Mouse (Mus musculus) CH12.LX (cell line): Measurements from ENCODE around the gene Adamtsl3. TPM values are rescaled to one million over a fixed set of nuclear protein-coding genes. Genes with fewer than 3 reads are reported as not detected.

ENCODE experiments used
- DNase-seq: peaks from one replicate; pipeline ENCODE4 v3.0.0-alpha.2; 2013; ENCODE audit errors: extremely low read depth
- H3K27ac ChIP-seq: 2 replicates; pipeline ENCODE4 v1.5.1; 2012; ENCODE audit warnings: low read depth, mild to moderate bottlenecking, control low read depth, moderate library complexity; ENCODE audit not compliant: insufficient read depth
- H3K27me3 ChIP-seq: replicated peaks from 2 replicates; pipeline ENCODE3; 2012; ENCODE audit warnings: inconsistent platforms
- H3K36me3 ChIP-seq, 2 experiments: replicated peaks in 1 of 2; 2 replicates each; pipeline versions ENCODE3 to v1.6.1; 2012; ENCODE audit warnings: inconsistent platforms in 1 of 2, low read length in 1 of 2, mild to moderate bottlenecking in 1 of 2, mixed read lengths in 1 of 2, moderate library complexity in 1 of 2; ENCODE audit not compliant: control insufficient read depth in 1 of 2, insufficient read depth in 1 of 2
- H3K4me1 ChIP-seq, 2 experiments: 2 replicates each; pipeline ENCODE4 v1.6.1; 2012; ENCODE audit warnings: inconsistent platforms in 1 of 2, moderate library complexity in 1 of 2; ENCODE audit not compliant: insufficient read depth in 2 of 2, control insufficient read depth in 1 of 2
- H3K4me2 ChIP-seq: 2 replicates; pipeline ENCODE4 v1.6.1; 2012; ENCODE audit warnings: low read depth, mild to moderate bottlenecking, control low read depth; ENCODE audit not compliant: poor library complexity, insufficient read depth, severe bottlenecking
- H3K4me3 ChIP-seq, 3 experiments: fragments of 150-350 bp in 1 of 3; sonication (generic) in 1 of 3; replicated peaks in 1 of 3; 2 replicates each; pipeline versions ENCODE3 to v1.5.1; 2011 to 2012; ENCODE audit warnings: low read depth in 2 of 3, low read length in 2 of 3, mild to moderate bottlenecking in 2 of 3, moderate library complexity in 2 of 3, control low read depth in 1 of 3, improper control_type of control experiment in 1 of 3, inconsistent platforms in 1 of 3, mixed read lengths in 1 of 3; ENCODE audit not compliant: poor library complexity in 1 of 3
- H3K79me2 ChIP-seq: replicated peaks from 2 replicates; pipeline ENCODE4 v1.6.1; 2012; ENCODE audit warnings: mild to moderate bottlenecking, moderate library complexity; ENCODE audit not compliant: control insufficient read depth, poor library complexity, insufficient read depth, severe bottlenecking; ENCODE audit errors: extremely low read depth
- H3K9ac ChIP-seq: 2 replicates; pipeline ENCODE4 v1.6.1; 2012; ENCODE audit warnings: low read depth, mild to moderate bottlenecking, control low read depth, moderate library complexity; ENCODE audit not compliant: insufficient read depth
- H3K9me3 ChIP-seq: replicated peaks from 2 replicates; pipeline ENCODE3; 2012; ENCODE audit warnings: low read length, inconsistent platforms, mixed read lengths
- CHD2 ChIP-seq: IDR thresholded peaks from 2 replicates; pipeline ENCODE4 v1.6.1; 2011; ENCODE audit warnings: low read length, improper control_type of control experiment
- E2F4 ChIP-seq: IDR thresholded peaks from 2 replicates; pipeline ENCODE4 v1.6.1; 2011; ENCODE audit warnings: low read depth, low read length, improper control_type of control experiment; ENCODE audit not compliant: insufficient replicate concordance
- ELF1 ChIP-seq: IDR thresholded peaks from 2 replicates; pipeline ENCODE4 v1.6.1; 2014; ENCODE audit warnings: low read depth, mild to moderate bottlenecking, inconsistent platforms, low read length, improper control_type of control experiment
- ETS1 ChIP-seq: conservative IDR thresholded peaks from 2 replicates; pipeline ENCODE4 v1.6.1; 2012; ENCODE audit warnings: low read depth, mild to moderate bottlenecking, inconsistent platforms, low read length, improper control_type of control experiment, moderate library complexity
- GABPA ChIP-seq: IDR thresholded peaks from 2 replicates; pipeline ENCODE4 v1.6.1; 2012; ENCODE audit warnings: low read depth, low read length, improper control_type of control experiment, inconsistent platforms; ENCODE audit not compliant: insufficient replicate concordance
- HCFC1 ChIP-seq: IDR thresholded peaks from 2 replicates; pipeline ENCODE4 v1.6.1; 2012; ENCODE audit warnings: low read depth, mild to moderate bottlenecking, inconsistent platforms, low read length, improper control_type of control experiment
- JUN ChIP-seq: IDR thresholded peaks from 2 replicates; pipeline ENCODE4 v1.6.1; 2011; ENCODE audit warnings: low read depth, mild to moderate bottlenecking, low read length, improper control_type of control experiment, moderate library complexity; ENCODE audit not compliant: insufficient read depth
- MAFK ChIP-seq: IDR thresholded peaks from 2 replicates; pipeline ENCODE4 v1.6.1; 2011; ENCODE audit warnings: low read length, improper control_type of control experiment; ENCODE audit not compliant: insufficient replicate concordance
- MAX ChIP-seq: IDR thresholded peaks from 2 replicates; pipeline ENCODE4 v1.6.1; 2011; ENCODE audit warnings: low read length, improper control_type of control experiment
- MEF2A ChIP-seq: IDR thresholded peaks from 2 replicates; pipeline ENCODE4 v1.6.1; 2014; ENCODE audit warnings: low read depth, mild to moderate bottlenecking, inconsistent platforms, low read length, improper control_type of control experiment, borderline replicate concordance
- MXI1 ChIP-seq: IDR thresholded peaks from 2 replicates; pipeline ENCODE4 v1.6.1; 2011; ENCODE audit warnings: mild to moderate bottlenecking, low read depth, low read length, improper control_type of control experiment
- NELFE ChIP-seq: IDR thresholded peaks from 2 replicates; pipeline ENCODE4 v1.6.1; 2011; ENCODE audit warnings: low read depth, low read length, improper control_type of control experiment
- PAX5 ChIP-seq: IDR thresholded peaks from 2 replicates; pipeline ENCODE4 v1.6.1; 2012; ENCODE audit warnings: low read length, inconsistent platforms, mixed read lengths
- RCOR1 ChIP-seq: conservative IDR thresholded peaks from 2 replicates; pipeline ENCODE4 v1.6.1; 2012; ENCODE audit warnings: low read depth, mild to moderate bottlenecking, inconsistent platforms, low read length, improper control_type of control experiment
- SMC3 ChIP-seq: IDR thresholded peaks from 2 replicates; pipeline ENCODE4 v1.6.1; 2011; ENCODE audit warnings: low read depth, low read length, improper control_type of control experiment
- UBTF ChIP-seq: IDR thresholded peaks from 2 replicates; pipeline ENCODE4 v1.6.1; 2012; ENCODE audit warnings: low read depth, mild to moderate bottlenecking, inconsistent platforms, low read length, improper control_type of control experiment, moderate library complexity
- USF2 ChIP-seq: conservative IDR thresholded peaks from 2 replicates; pipeline ENCODE4 v1.6.1; 2011; ENCODE audit warnings: low read depth, low read length, improper control_type of control experiment
- ZKSCAN1 ChIP-seq: IDR thresholded peaks from 2 replicates; pipeline ENCODE4 v1.6.1; 2012; ENCODE audit warnings: low read depth, inconsistent platforms, low read length, improper control_type of control experiment, borderline replicate concordance
- ZMIZ1 ChIP-seq: IDR thresholded peaks from 2 replicates; pipeline ENCODE4 v1.6.1; 2012; ENCODE audit warnings: low read depth, mild to moderate bottlenecking, inconsistent platforms, low read length, improper control_type of control experiment
- dilution Hi-C: fragments of 300-500 bp; cut with MboI; formaldehyde crosslinking; loops from 2 replicates; pipeline ENCODE4 v1.14.3; 2020; ENCODE audit warnings: low sequenced_read_pairs; ENCODE audit not compliant: extremely low pct_unique_long_range_greater_than_20kb, extremely low pct_ligation_motif_present
- in situ Hi-C: fragments of 300-500 bp; cut with MboI; formaldehyde crosslinking; loops from 3 replicates; pipeline ENCODE4 v1.14.3; 2019; ENCODE audit warnings: low sequenced_read_pairs, low pct_ligation_motif_present, low pct_unique_long_range_greater_than_20kb, mixed read lengths
- polyA plus RNA-seq: library from polyadenylated mRNA; unstranded; fragments of >175 nt; gene quantifications from 2 replicates; pipeline ENCODE4 v1.2.1, GENCODE M21; 2012; ENCODE audit warnings: low read depth; ENCODE audit not compliant: insufficient read length
- total RNA-seq, 2 experiments: library from RNA; depleted of rRNA; stranded (reverse); fragments of 300-350 nt in 1 of 2; fragments of >200 nt in 1 of 2; gene quantifications; 2 replicates each; pipeline ENCODE4 v1.2.3; 2012 to 2014

The Adamtsl3 gene
- total and polyA plus RNA-seq, 3 experiments, result not detected

DNA sequence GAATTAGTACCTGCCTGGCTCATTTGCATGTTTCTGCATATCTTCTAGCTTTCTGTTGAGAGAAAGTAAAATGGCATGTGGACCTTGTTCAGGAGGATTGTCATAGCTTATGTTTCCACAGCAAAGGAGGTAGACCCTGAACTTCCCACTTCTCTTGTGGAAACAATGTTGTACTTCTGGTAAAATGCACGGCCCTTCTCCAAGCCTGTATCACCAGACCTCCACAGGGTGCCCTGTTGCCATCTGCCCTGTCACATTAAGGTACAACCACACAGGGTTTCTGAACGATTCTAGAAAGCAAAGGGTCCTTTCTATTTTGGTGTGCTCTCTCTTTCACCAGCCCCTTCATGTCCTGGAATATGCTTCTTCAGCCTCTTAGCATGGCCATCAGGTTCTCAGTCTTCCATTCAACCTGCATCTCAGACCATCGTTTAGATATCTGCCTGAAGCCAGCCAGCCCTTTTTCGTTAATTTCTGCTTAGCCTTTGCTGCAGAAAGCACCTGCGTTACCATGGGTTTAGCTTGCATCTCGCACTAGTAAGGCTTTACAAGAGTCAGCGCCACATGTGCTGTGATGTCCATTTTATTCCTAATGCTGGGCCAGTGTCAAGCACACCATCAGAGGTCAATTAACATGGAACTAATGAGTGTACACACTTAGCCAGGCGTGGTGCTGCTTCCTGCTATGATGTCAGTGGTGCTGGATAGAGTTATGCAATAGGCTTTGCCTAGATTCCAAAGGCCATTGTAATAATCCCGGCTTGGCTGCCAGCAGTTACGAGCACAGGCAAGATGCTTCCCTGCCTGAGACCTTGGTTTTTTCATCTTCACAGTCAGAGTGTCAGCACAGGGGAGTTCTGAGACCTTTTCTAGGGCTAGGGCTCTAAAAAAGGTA lies 143.6 kb downstream of the Adamtsl3 start:
- in situ Hi-C loops, result no loop called here
- no peak overlapping the region for H3K27ac ChIP-seq
- TF ChIP-seq ZKSCAN1 (no peak), USF2 (no peak), NELFE (no peak), MEF2A (no peak), UBTF (no peak), JUN (no peak), MXI1 (no peak)
- no peaks in the 10 kb centered on the region for H3K79me2 ChIP-seq
- H3K4me1 ChIP-seq, result peaks cover 0 to 5% of the 10 kb centered on the region in 2 experiments; a peak in 2 of 4 replicates
- no peaks in the 10 kb centered on the region for H3K36me3 ChIP-seq
- no peak overlapping the region for H3K4me3 ChIP-seq
- no peaks in the 10 kb centered on the region for H3K9me3 ChIP-seq
- no peak overlapping the region for H3K9ac ChIP-seq
- dilution Hi-C loops, result no loop called here
- DNase-seq, result no peak
- H3K27me3 ChIP-seq, result no peaks in the 10 kb centered on the region
- H3K4me2 ChIP-seq, result no peak overlapping the region

DNA sequence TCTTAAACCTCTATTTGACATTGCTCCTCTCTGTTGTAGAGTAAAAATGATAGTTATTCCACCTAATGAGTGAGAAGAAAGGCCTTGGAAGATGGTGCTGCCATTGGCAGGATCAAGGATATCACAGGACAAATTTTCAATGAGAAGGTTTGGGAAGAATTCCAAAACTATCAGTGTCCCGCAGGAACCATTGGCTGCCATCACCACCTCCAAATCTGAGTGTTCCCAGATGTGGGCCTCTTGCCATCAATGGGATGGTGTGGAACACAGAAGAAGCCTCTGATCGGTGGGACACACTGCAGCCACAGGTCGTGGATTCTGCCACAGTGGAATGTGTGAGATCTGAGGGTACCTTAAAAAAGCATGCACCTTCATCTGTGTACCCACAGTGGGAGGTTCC lies 147.9 kb downstream of the Adamtsl3 start:
- H3K9me3 ChIP-seq, result no peaks in the 10 kb centered on the region
- dilution Hi-C loops, result no loop called here
- H3K27me3 ChIP-seq, result no peaks in the 10 kb centered on the region
- no peak overlapping the region for H3K9ac ChIP-seq
- H3K36me3 ChIP-seq, result no peaks in the 10 kb centered on the region
- H3K4me1 ChIP-seq, result no peaks in the 10 kb centered on the region
- no peak overlapping the region for H3K4me3 ChIP-seq
- H3K27ac ChIP-seq, result no peak overlapping the region
- TF ChIP-seq SMC3 (no peak), JUN (no peak), ELF1 (no peak), GABPA (no peak), MAX (no peak), CHD2 (no peak), USF2 (no peak), HCFC1 (no peak), PAX5 (no peak), MXI1 (no peak), RCOR1 (no peak), ZMIZ1 (no peak), E2F4 (no peak), ETS1 (no peak), MEF2A (no peak), MAFK (no peak)
- no peak overlapping the region for H3K4me2 ChIP-seq
- DNase-seq, result no peak
- in situ Hi-C loops, result no loop called here
- H3K79me2 ChIP-seq, result no peaks in the 10 kb centered on the region
